Mouse (Mus musculus) midbrain, embryonic 10.5 days (tissue): ENCODE data around the gene Slc35a2. TPM values are rescaled to one million over a fixed set of nuclear protein-coding genes. Genes with fewer than 3 reads are reported as not detected.
A peak's percentile ranks its signal among the peaks of the same experiment; 100 is the strongest.

Experiments
- DNase-seq: peaks from one replicate; pipeline ENCODE4 v3.0.0-alpha.2; 2017; ENCODE audit warnings: low spot score
- H3K27ac ChIP-seq: fragments of 300-500 bp; sonication (generic); replicated peaks from 2 replicates; pipeline ENCODE4 v1.5.1; 2016; ENCODE audit warnings: mild to moderate bottlenecking
- H3K27me3 ChIP-seq: fragments of 300-500 bp; sonication (generic); 2 replicates; pipeline ENCODE4 v1.6.1; 2016; ENCODE audit warnings: low read depth, mild to moderate bottlenecking; ENCODE audit not compliant: poor library complexity, severe bottlenecking
- H3K36me3 ChIP-seq: fragments of 300-500 bp; sonication (generic); 2 replicates; pipeline ENCODE4 v1.6.1; 2016; ENCODE audit warnings: mild to moderate bottlenecking, moderate library complexity
- H3K4me1 ChIP-seq: fragments of 300-500 bp; sonication (generic); 2 replicates; pipeline ENCODE4 v1.6.1; 2016
- H3K4me3 ChIP-seq: fragments of 300-500 bp; sonication (generic); 2 replicates; pipeline ENCODE4 v1.5.1; 2016; ENCODE audit warnings: mild to moderate bottlenecking, moderate library complexity
- H3K9me3 ChIP-seq: fragments of 300-500 bp; sonication (generic); replicated peaks from 2 replicates; pipeline ENCODE4 v1.6.1; 2016; ENCODE audit warnings: mild to moderate bottlenecking
- WGBS: fragments of 180-500 bp; shearing (Covaris S2); methylation state at CpG from one replicate; pipeline ENCODE4 v1.1.7; 2016; 5-methylcytosine and 5-hydroxymethylcytosine counted together
- polyA plus RNA-seq: library from polyadenylated mRNA; unstranded; fragments of >200 nt; fragmentation: Nextera tagmentation; extraction: Ambion mirVana; gene quantifications from 2 replicates; pipeline ENCODE4 v1.2.1, GENCODE M21; 2016

The Slc35a2 gene
- polyA plus RNA-seq: 28.3 and 31.4 TPM in 2 replicates

DNA sequence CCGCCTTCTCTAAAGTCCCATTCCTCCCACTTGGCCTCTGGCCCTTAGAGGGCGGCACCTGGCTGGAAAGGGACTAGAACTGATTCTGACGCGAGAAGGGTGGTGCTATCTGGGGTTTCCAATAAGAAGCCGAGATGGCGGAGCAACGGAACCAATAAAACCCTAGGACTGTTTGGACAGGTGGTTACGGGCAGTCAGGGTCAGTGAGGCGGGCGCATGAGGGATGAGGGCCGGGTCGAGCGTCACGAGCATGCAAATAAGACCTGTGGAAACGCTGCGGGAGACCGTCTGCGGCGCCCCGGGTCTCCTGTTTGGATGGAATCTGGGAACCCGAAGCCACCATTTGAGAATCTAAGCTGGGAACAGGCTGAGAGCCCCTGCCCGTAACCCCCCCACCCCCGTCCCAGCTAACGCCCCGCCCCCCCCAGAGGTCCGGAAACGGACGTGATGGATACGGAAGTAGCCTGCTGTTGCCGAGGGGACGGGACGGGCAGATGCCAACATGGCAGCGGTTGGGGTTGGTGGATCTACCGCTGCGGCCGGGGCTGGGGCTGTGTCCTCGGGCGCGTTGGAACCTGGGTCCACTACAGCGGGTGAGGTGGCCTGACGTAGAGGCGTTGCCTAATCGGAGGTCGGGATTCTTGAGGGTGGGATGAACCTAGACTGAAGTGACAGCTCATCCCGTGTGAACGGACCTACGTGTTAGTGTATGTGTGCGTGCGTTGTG, at the start of gene Slc35a2:
Slc35a2 (plus strand) TSS at position 188 of the 727 bp plus-strand sequence.
- H3K4me1 ChIP-seq: peaks cover 23% of the 10 kb centered on the region
- WGBS: 16% methylated on average over 41 of the region's 49 CpGs
- peak within 1 kb of the TSS; percentile 69 for H3K4me3 ChIP-seq
- DNase-seq: peak; percentile 76
- H3K36me3 ChIP-seq: peaks cover 24% of the 10 kb centered on the region; the same call in 1 of the 2 replicates
- H3K9me3 ChIP-seq: peaks cover 9% of the 10 kb centered on the region; the same call in 1 of the 2 replicates
- H3K27ac ChIP-seq: peak within 1 kb of the TSS; percentile 85
- H3K27me3 ChIP-seq: no peaks in the 10 kb centered on the region

DNA sequence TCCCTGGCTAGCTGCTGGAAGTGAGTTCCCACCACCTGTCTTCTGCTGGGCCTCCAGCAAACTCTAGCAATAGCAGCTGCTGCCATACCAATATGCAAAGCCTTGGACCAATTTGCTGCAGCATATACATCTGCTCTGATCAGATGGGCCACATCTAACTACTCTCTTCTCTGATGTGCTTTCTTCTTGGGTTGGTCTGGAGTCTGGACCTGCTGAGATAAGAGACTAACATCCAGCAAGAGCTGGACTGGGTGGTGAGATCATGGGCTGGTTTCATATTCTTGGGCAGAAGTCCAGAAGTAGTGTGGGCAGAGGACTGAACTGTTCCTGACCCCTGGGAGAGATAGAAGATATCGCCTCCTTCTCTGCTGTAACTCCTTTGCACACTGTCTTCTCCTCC, 46.7 kb upstream of the Slc35a2 start:
- no peaks in the 10 kb centered on the region for H3K36me3 ChIP-seq
- DNase-seq: no peak
- H3K27me3 ChIP-seq: no peaks in the 10 kb centered on the region
- H3K4me3 ChIP-seq: no peak overlapping the region
- WGBS: 100% methylated on average over 1 of the region's 1 CpGs
- H3K4me1 ChIP-seq: no peaks in the 10 kb centered on the region
- H3K9me3 ChIP-seq: peaks cover 7% of the 10 kb centered on the region
- no peak overlapping the region for H3K27ac ChIP-seq

DNA sequence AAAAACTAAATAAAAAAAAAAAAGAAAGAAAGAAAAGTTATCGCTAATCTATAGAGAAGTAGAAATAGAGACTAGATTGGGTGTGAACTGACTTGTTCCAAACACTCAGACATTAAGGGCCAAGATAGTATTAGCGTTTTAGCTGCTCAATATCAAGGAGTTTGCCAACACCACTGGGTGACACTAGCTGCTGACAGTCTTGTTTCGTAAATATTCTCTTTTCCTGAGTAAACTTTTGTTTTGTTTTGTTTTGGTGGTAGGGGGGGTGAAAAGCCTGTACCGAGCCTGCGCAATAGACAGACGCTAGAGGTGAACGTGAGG, 43.0 kb upstream of the Slc35a2 start:
- DNase-seq: no peak
- Histone ChIP-seq H3K27ac (0 out of 2 replicates have a peak overlapping the region, but pooled peaks have one; percentile 50), H3K27me3 (no peaks in the 10 kb centered on the region), H3K36me3 (peaks cover 6% of the 10 kb centered on the region; the same call in 1 of the 2 replicates), H3K9me3 (peaks cover 10% of the 10 kb centered on the region), H3K4me3 (peak overlapping the region; percentile 88), H3K4me1 (peaks cover 14% of the 10 kb centered on the region)
- 16% methylated on average over 7 of the region's 7 CpGs for WGBS

DNA sequence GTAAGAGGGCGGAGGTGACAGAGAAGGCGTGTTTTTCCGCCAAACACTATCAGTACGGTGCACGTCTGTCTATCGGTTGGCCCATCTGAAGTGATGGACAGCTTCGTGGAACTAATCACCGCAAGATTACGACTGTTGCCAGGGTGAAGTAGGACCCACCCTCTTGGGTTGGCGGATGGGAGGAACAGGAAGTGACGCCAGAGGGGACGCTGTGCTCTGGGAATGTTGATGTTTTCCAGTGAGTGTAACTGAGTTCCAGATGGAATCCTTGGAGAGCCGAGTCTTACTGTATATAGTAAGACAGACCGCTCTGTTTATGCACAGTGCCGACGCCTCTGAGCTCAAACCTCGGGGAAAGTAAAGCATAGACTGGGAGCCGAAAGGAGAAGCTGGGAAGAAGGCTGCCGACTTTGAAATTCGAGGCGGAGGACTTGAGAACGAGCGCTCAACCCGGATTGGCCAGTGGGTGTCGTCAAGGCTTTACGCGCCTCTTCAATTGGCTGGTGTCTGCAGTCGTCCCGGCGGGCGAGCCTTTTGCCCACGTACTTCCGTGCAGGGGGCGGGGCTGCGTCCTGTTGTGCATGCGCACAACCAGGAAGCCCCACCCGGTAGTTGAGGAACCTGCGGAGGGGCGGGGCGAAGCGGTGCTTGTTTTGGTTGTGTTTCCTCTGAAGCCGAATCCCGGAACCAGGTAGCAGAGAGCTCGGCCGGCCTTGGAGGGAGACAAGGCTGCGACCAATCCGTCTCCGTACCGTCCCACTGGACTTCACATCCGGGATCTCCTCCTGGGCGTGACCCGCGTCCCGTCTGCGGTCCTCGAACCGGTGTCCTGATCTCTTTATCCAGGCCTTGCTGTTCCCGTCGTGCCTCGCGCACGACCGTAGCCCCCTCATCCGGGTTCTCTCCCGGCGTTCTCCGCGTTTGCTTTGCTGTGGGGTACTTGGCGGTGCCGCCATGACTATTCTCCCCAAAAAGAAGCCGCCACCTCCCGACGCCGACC, 42.4 kb upstream of the Slc35a2 start, which contains the start of gene Otud5:
Otud5 (plus strand) TSS at position 202 of the 1,000 bp plus-strand sequence.
- peak; percentile 93 for DNase-seq
- Histone ChIP-seq H3K27ac (peak within 1 kb of the TSS; percentile 88), H3K27me3 (no peaks in the 10 kb centered on the region), H3K36me3 (peaks cover 6% of the 10 kb centered on the region; the same call in 1 of the 2 replicates), H3K9me3 (peaks cover 10% of the 10 kb centered on the region), H3K4me3 (peak within 1 kb of the TSS; percentile 88), H3K4me1 (peaks cover 14% of the 10 kb centered on the region)
- WGBS: 18% methylated on average over 74 of the region's 74 CpGs

DNA sequence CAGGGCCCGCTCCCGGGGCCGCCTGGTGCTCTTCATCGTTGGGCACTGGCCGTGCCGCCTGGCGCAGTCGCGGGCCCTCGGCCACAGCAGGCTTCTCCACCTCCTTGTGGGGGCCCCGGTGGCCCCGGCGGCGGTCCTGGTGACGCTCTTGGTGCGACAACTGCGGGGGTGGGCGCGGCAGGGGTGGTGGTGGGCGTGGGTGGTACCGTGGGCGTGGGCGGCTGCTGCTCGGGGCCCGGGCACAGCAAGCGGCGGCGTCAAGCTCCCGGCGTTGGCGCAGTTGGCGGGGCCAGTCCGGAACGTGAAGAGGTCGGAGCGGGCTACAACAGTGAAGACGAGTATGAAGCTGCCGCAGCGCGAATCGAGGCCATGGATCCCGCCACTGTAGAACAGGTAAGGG, 41.5 kb upstream of the Slc35a2 start:
- WGBS: 16% methylated on average over 42 of the region's 42 CpGs
- Histone ChIP-seq H3K4me3 (peak overlapping the region; percentile 88), H3K36me3 (peaks cover 6% of the 10 kb centered on the region; the same call in 1 of the 2 replicates), H3K4me1 (peaks cover 14% of the 10 kb centered on the region), H3K9me3 (peaks cover 10% of the 10 kb centered on the region), H3K27ac (peak overlapping the region; percentile 88), H3K27me3 (no peaks in the 10 kb centered on the region)
- DNase-seq: peak; percentile 12

DNA sequence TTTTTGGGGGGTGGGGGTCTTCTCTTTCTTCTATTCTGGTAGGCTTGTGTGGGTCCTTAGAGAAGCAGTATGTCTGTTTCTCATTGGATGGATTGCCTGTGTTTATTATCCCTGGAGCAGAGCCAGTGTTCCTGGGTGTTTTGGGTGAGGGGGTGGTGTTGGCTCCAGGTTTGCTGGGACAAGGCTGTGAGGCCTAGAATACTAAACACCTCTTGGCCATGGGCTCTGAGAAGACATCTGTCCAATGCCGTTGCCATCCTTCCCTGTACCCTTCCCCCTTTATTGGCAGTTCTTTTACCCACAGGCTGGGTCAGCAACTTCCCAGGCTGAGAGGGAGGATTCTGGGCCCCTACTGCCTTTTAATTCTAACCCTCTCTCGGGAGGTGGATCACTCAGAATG, 36.0 kb upstream of the Slc35a2 start:
- Histone ChIP-seq H3K36me3 (peaks cover 41% of the 10 kb centered on the region), H3K27ac (no peak overlapping the region), H3K4me3 (no peak overlapping the region), H3K4me1 (peaks cover 12% of the 10 kb centered on the region), H3K9me3 (no peaks in the 10 kb centered on the region), H3K27me3 (no peaks in the 10 kb centered on the region)
- no peak for DNase-seq
- WGBS: 89% methylated on average over 2 of the region's 2 CpGs

DNA sequence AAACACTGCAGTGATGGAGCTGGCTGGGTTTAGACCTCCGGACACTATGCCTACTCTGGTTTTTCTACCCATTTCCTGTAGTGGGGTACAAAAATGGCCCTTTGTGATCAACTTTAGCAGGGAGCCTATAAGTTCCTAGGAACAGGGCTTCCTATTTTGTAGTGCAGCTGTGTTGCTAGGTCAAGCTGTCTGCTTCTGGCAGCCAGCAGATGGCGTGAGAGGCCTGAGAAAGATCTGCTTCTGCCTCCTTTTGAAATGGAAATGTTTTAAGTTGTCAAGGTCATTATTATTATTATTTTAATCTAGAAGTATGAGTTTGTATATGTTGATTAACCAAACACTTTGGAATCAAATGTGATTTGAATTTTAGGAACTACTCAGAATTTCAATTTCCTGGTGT, 29.2 kb upstream of the Slc35a2 start:
- no peak overlapping the region for H3K27ac ChIP-seq
- H3K9me3 ChIP-seq: 0 out of 2 replicates have a peak, but pooled peaks cover 3% of the 10 kb centered on the region
- no peak overlapping the region for H3K4me3 ChIP-seq
- 54% methylated on average over 2 of the region's 2 CpGs for WGBS
- peak; percentile 15 for DNase-seq
- no peaks in the 10 kb centered on the region for H3K27me3 ChIP-seq
- peaks cover 60% of the 10 kb centered on the region for H3K36me3 ChIP-seq
- no peaks in the 10 kb centered on the region for H3K4me1 ChIP-seq

DNA sequence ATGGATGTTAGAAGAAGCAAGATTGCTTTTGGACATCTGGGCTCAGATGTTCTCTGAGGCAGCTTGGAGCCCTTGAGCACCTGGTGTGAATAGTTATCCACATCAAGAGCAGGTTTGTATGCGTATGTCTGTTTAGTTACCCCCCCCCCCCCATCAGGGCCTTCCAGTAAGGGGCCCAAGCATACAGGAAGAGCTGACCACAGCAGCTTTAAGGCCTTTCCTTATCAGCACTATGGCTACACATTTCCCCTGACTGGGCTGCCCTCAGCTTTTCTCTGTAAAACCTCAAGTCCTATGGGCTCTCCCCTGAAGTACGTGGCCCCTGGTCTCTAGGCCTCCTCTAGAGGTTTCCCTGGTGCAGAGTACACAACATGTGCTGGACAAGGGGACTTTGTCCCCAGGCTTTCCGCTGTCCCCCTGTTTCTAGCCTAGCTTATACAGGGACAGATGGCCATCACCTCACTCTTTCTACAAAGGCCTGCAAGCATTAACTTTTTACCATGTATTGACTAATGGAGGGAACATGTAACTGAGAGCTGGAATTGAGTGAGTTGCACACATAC, 24.6 kb upstream of the Slc35a2 start:
- WGBS: 95% methylated on average over 3 of the region's 3 CpGs
- DNase-seq: no peak
- H3K4me3 ChIP-seq: no peak overlapping the region
- no peaks in the 10 kb centered on the region for H3K4me1 ChIP-seq
- peaks cover 41% of the 10 kb centered on the region for H3K36me3 ChIP-seq
- H3K27ac ChIP-seq: no peak overlapping the region
- H3K27me3 ChIP-seq: no peaks in the 10 kb centered on the region
- H3K9me3 ChIP-seq: 0 out of 2 replicates have a peak, but pooled peaks cover 2% of the 10 kb centered on the region

DNA sequence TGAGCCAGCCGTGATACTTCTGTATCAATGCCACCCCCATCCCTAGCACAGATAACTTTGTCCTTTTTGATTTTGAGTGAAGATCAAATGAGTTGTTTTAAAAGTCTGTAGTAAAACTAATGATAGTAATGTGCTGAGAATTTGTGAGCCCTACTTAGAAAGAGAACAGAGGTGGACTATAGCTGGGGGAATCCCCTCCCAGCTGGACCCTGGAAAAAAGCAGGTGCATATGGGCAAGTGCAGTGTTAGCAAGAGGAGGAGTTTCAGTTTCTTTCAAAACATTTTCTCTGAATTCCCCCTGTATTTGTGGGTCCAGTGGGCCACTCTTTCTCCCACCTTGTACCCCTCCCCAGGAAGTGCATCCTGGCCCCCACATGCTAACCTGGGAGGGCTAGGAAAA, 20.6 kb upstream of the Slc35a2 start:
- Histone ChIP-seq H3K27me3 (no peaks in the 10 kb centered on the region), H3K27ac (no peak overlapping the region), H3K36me3 (peaks cover 32% of the 10 kb centered on the region), H3K9me3 (no peaks in the 10 kb centered on the region), H3K4me3 (no peak overlapping the region), H3K4me1 (no peaks in the 10 kb centered on the region)
- 86% methylated on average over 1 of the region's 1 CpGs for WGBS
- no peak for DNase-seq

DNA sequence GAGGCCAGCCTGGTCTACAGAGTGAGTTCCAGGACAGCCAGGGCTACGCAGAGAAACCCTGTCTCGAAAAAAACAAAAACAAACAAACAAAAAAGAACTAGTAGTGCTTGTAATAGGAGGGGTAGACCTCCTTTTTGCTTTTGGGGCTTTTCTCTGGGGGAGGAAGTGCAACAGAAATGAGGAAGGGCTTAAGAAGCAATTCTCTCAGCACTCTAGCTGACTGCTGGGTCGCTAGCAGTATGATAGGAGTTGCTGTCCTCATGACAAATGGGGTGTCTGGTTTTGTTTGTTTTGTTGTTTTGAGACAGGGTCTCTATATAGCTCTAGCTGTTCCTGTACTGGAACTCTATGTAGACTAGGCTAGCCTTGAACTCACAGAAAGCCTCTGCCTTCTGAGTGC, 19.3 kb upstream of the Slc35a2 start:
- Histone ChIP-seq H3K9me3 (no peaks in the 10 kb centered on the region), H3K36me3 (peaks cover 22% of the 10 kb centered on the region), H3K27ac (no peak overlapping the region), H3K4me3 (no peak overlapping the region), H3K27me3 (no peaks in the 10 kb centered on the region), H3K4me1 (0 out of 2 replicates have a peak, but pooled peaks cover 6% of the 10 kb centered on the region)
- 83% methylated on average over 3 of the region's 3 CpGs for WGBS
- DNase-seq: no peak

DNA sequence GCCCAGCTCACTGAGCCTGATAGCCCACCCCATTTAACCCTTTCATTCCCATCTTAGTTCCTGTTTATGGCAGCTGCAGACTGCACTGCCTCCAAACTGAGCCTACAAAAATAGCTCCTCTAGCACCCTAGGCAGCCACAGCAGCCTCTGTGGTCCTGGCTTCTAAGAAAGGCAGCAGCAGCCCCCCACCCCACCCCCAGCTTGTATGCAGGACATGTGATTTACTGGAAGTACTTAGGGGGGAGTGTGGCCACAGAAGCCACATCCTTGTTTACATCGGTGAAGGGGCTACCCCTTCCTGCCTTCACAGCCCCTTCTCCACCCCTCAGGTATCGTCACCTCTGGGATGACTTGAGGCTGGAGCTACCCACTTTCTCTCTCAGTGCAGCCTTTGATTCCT, 18.5 kb upstream of the Slc35a2 start:
- H3K27ac ChIP-seq: no peak overlapping the region
- H3K36me3 ChIP-seq: peaks cover 18% of the 10 kb centered on the region
- 0 out of 2 replicates have a peak, but pooled peaks cover 13% of the 10 kb centered on the region for H3K4me1 ChIP-seq
- H3K9me3 ChIP-seq: no peaks in the 10 kb centered on the region
- H3K4me3 ChIP-seq: no peak overlapping the region
- no peak for DNase-seq
- H3K27me3 ChIP-seq: no peaks in the 10 kb centered on the region
- 75% methylated on average over 2 of the region's 2 CpGs for WGBS

DNA sequence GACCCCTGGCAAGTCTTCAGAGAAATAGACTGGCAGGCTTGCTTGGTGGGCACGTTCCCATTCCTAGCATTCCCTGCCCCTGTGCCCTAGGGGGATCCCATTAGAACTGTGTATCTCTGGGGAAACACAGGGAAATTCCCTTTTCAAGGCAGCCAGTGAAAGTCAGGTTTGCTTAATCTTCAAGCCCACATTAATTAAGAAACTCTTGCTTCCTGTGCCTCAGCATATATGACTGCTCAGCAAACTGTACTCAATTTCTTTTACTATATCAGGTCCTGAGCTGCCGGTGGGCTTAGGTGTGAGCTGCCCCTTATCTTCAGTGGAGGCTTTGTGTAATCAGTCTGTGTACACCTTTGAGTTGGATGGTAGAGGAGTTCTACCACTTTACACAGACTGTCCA, 18.0 kb upstream of the Slc35a2 start:
- no peak for DNase-seq
- no peaks in the 10 kb centered on the region for H3K27me3 ChIP-seq

More for the DNA sequence above, 18.0 kb upstream of the Slc35a2 start:
- 0 out of 2 replicates have a peak, but pooled peaks cover 13% of the 10 kb centered on the region for H3K4me1 ChIP-seq
- H3K36me3 ChIP-seq: peaks cover 18% of the 10 kb centered on the region
- no peak overlapping the region for H3K4me3 ChIP-seq
- H3K27ac ChIP-seq: no peak overlapping the region
- 72% methylated on average over 2 of the region's 2 CpGs for WGBS
- H3K9me3 ChIP-seq: no peaks in the 10 kb centered on the region
